In genomic region chr8:120588908-120589771, GRCm38 (mm10) we compare ENCODE assay signal across 8 mouse cellular contexts. TPM values are rescaled to one million over a fixed set of nuclear protein-coding genes. Genes with fewer than 3 reads are reported as not detected.
DNase-seq lines count a peak whose midpoint lies in the region; ATAC-seq lines count a peak whose summit lies in the region.

TSS of gene Gins2 (minus strand) at chr8:120589304.

- H3K4me1 ChIP-seq in forebrain, embryonic 14.5 days (ENCODE audit: control insufficient read depth, insufficient read depth, low read length) = peaks cover 10% of the 10 kb centered on the region; the same call in 1 of the 2 replicates
- H3K4me1 ChIP-seq in neural tube, embryonic 15.5 days = peaks cover 24% of the 10 kb centered on the region

- no peaks in the 10 kb centered on the region for H3K27me3 ChIP-seq in forebrain, embryonic 14.5 days (replicated peaks; ENCODE audit: control insufficient read depth, insufficient read depth, low read length)
- H3K27me3 ChIP-seq in neural tube, embryonic 15.5 days (replicated peaks) = no peaks in the 10 kb centered on the region

- H3K9me3 ChIP-seq in forebrain, embryonic 14.5 days (replicated peaks; ENCODE audit: control insufficient read depth, low read length) = no peaks in the 10 kb centered on the region
- no peaks in the 10 kb centered on the region for H3K9me3 ChIP-seq in neural tube, embryonic 15.5 days (replicated peaks)

- H3K4me3 ChIP-seq in forebrain, embryonic 14.5 days (ENCODE audit: low read depth, low read length) = peak within 1 kb of the TSS; percentile 41
- H3K4me3 ChIP-seq in neural tube, embryonic 15.5 days (replicated peaks) = peak within 1 kb of the TSS; percentile 61

- peak; percentile 99 for ATAC-seq in forebrain, embryonic 14.5 days
- peak; percentile 98 for ATAC-seq in neural tube, embryonic 15.5 days (ENCODE audit: low FRiP score)

- under 1% methylated on average over 67 of the region's 67 CpGs for WGBS in forebrain, embryonic 14.5 days
- under 1% methylated on average over 67 of the region's 67 CpGs for WGBS in neural tube, embryonic 15.5 days

- no peaks in the 10 kb centered on the region for H3K36me3 ChIP-seq in forebrain, embryonic 14.5 days (ENCODE audit: control insufficient read depth, insufficient read depth, low read length)
- no peaks in the 10 kb centered on the region for H3K36me3 ChIP-seq in neural tube, embryonic 15.5 days

- peak within 1 kb of the TSS; percentile 72 for H3K4me2 ChIP-seq in forebrain, embryonic 14.5 days (ENCODE audit: low read length)
- H3K4me2 ChIP-seq in neural tube, embryonic 15.5 days = peak within 1 kb of the TSS; percentile 99

- peak; percentile 100 for DNase-seq in ES-CJ7 (ENCODE audit: low read depth, low spot score)
- peak; percentile 99 for DNase-seq in cerebellum, adult 11 months
- DNase-seq in forebrain, embryonic 14.5 days (ENCODE audit: low spot score) = peak; percentile 100
- DNase-seq in heart, postnatal 14 days = peak; percentile 98 to 99
- DNase-seq in layer of hippocampus, adult 11-12 months (ENCODE audit: low spot score) = peak; percentile 100
- peak; percentile 100 for DNase-seq in lung, adult 18-20 months
- DNase-seq in testis, postnatal 14 days (ENCODE audit: low spot score) = peak; percentile 100

- H3K9ac ChIP-seq in forebrain, embryonic 14.5 days (ENCODE audit: low read length) = peak within 1 kb of the TSS; percentile 55
- H3K9ac ChIP-seq in neural tube, embryonic 15.5 days (replicated peaks) = peak within 1 kb of the TSS; percentile 54

- intact Hi-C loops in heart, postnatal 14 days (cut with DNase I) = no loop called here

- H3K27ac ChIP-seq in forebrain, embryonic 14.5 days (ENCODE audit: low read depth, low read length) = no peak within 1 kb of the TSS
- peak within 1 kb of the TSS; percentile 67 for H3K27ac ChIP-seq in neural tube, embryonic 15.5 days (replicated peaks)

RNA-seq across cellular contexts. Expression of gene Gins2, which starts in this region (rescaled TPM):
- polyA plus RNA-seq in forebrain, embryonic 14.5 days (2014; fragmentation: Nextera tagmentation; extraction: Ambion mirVana) = 33.4 and 44.1 TPM in 2 replicates
- total RNA-seq in heart, postnatal 14 days (2021) = 1 to 10 TPM; 3.2 to 6.4 TPM
- polyA plus RNA-seq in neural tube, embryonic 15.5 days (2015; fragmentation: Nextera tagmentation; extraction: Ambion mirVana) = 15.9 and 38.9 TPM in 2 replicates
